Mouse (Mus musculus): ENCODE measurements around the gene Prkcz. TPM values are rescaled to one million over a fixed set of nuclear protein-coding genes. Genes with fewer than 3 reads are reported as not detected.
A peak's percentile ranks its signal among the peaks of the same experiment; 100 is the strongest.
"Not testable (repeated sequence)": the region's sequence is repeated elsewhere in the genome, so short reads cannot be mapped to it uniquely, and the experiment has no call there.

The Prkcz gene
- total and polyA plus RNA-seq, 3 experiments, result 0.16 to 11.8 (median 1.6) TPM

DNA sequence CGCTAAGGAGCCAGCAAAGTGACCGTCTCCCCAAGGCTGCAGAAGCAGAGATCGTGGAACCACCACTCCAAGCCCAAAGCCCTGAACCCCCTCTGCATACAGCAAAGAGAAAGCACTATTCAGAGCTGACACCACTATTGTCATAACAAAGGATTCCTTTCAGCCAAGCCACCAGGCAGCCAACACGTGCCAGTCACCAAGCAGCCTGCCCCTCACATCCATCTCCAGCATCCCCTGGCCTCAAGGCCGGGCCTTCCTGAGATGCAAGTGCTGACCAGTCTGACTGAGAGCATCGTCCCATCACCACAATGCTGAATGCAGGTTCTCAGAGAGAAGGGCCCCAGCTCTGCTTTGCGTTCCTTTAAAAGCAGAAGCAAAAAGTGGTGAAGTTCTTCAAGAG, 28.9 kb downstream of the Prkcz start:
- Histone ChIP-seq H3K4me3 (replicated peaks in 1 of 3; ENCODE audit: low read depth in 2 of 3, low read length in 2 of 3, poor library complexity in 1 of 3) (no peak overlapping the region), H3K4me1 (ENCODE audit: control insufficient read depth in 1 of 2, insufficient read depth in 2 of 2) (peaks cover 0 to 2% of the 10 kb centered on the region in 2 experiments; a peak in 1 of 4 replicates), H3K27ac (ENCODE audit: insufficient read depth, low read depth) (no peak overlapping the region), H3K36me3 (replicated peaks in 1 of 2; ENCODE audit: control insufficient read depth in 1 of 2, insufficient read depth in 1 of 2, low read length in 1 of 2) (no peaks in the 10 kb centered on the region), H3K27me3 (replicated peaks) (peaks cover 44% of the 10 kb centered on the region), H3K79me2 (replicated peaks; ENCODE audit: control insufficient read depth, extremely low read depth, insufficient read depth, poor library complexity, severe bottlenecking) (no peaks in the 10 kb centered on the region), H3K9ac (ENCODE audit: insufficient read depth, low read depth) (no peak overlapping the region), H3K9me3 (replicated peaks; ENCODE audit: low read length) (peaks cover 12% of the 10 kb centered on the region), H3K4me2 (ENCODE audit: insufficient read depth, low read depth, poor library complexity, severe bottlenecking) (no peak overlapping the region)
- TF ChIP-seq MYC (IDR thresholded peaks at IDR 0.05; ENCODE audit: low read depth, low read length) (no peak), SMC3 (IDR thresholded peaks at IDR 0.05; ENCODE audit: low read depth, low read length) (no peak), POLR2A (IDR thresholded peaks at IDR 0.05; ENCODE audit: low read depth, low read length) (no peak)
- in situ Hi-C loops (cut with MboI; ENCODE audit: low pct_ligation_motif_present, low pct_unique_long_range_greater_than_20kb, low sequenced_read_pairs), result no loop called here
- no peak for DNase-seq (ENCODE audit: extremely low read depth)
- dilution Hi-C loops (cut with MboI; ENCODE audit: extremely low pct_ligation_motif_present, extremely low pct_unique_long_range_greater_than_20kb, low sequenced_read_pairs), result no loop called here

DNA sequence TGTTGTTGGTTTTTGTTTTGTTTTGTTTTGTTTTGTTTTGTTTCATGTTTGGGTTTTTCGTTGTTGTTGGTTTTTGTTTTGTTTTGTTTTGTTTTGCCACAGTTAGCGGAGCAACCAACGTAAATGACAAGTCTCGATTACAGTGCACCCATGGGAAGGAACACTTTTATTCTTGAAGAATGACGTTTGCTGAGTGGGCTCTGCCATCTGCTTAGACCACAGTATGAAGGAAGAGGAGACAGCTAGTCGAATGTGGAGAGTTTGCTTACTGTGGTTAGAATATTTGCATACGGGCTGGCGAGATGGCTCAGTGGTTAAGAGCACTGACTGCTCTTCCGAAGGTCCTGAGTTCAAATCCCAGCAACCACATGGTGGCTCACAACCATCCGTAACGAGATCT, 32.8 kb downstream of the Prkcz start:
- H3K9me3 ChIP-seq (replicated peaks; ENCODE audit: low read length), result peaks cover 12% of the 10 kb centered on the region
- H3K9ac ChIP-seq (ENCODE audit: insufficient read depth, low read depth); H3K4me2 ChIP-seq (ENCODE audit: insufficient read depth, low read depth, poor library complexity, severe bottlenecking); H3K27ac ChIP-seq (ENCODE audit: insufficient read depth, low read depth); H3K36me3 ChIP-seq (replicated peaks in 1 of 2; ENCODE audit: control insufficient read depth in 1 of 2, insufficient read depth in 1 of 2, low read length in 1 of 2); H3K4me3 ChIP-seq (replicated peaks in 1 of 3; ENCODE audit: low read depth in 2 of 3, low read length in 2 of 3, poor library complexity in 1 of 3); in situ Hi-C loops (cut with MboI; ENCODE audit: low pct_ligation_motif_present, low pct_unique_long_range_greater_than_20kb, low sequenced_read_pairs); H3K79me2 ChIP-seq (replicated peaks; ENCODE audit: control insufficient read depth, extremely low read depth, insufficient read depth, poor library complexity, severe bottlenecking); dilution Hi-C loops (cut with MboI; ENCODE audit: extremely low pct_ligation_motif_present, extremely low pct_unique_long_range_greater_than_20kb, low sequenced_read_pairs): not testable (repeated sequence)
- H3K27me3 ChIP-seq (replicated peaks), result peaks cover 28% of the 10 kb centered on the region
- peak; percentile 31 for DNase-seq (ENCODE audit: extremely low read depth)
- peaks cover 0 to 16% of the 10 kb centered on the region in 2 experiments; a peak in 2 of 4 replicates for H3K4me1 ChIP-seq (ENCODE audit: control insufficient read depth in 1 of 2, insufficient read depth in 2 of 2)

DNA sequence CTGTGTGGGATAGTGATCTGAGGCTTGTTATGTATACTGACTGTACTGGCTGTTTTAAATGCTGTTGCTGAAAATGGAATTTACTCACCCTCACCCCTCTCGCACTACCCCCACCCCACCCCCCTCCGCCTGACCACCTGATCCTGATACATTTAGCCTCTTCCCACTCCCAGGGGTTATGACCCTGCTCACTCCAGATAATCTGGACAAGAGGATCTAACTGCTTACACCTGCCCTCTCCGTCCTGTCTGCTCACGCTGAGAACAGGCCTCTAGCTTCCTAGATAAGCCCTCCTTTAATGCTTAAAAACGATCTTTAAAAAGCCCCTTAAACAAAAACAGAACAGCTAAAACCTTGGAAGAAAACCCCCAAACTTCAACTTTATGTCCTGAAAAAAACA, 35.4 kb downstream of the Prkcz start:
- dilution Hi-C loops (cut with MboI; ENCODE audit: extremely low pct_ligation_motif_present, extremely low pct_unique_long_range_greater_than_20kb, low sequenced_read_pairs) (no loop called here), in situ Hi-C loops (cut with MboI; ENCODE audit: low pct_ligation_motif_present, low pct_unique_long_range_greater_than_20kb, low sequenced_read_pairs) (no loop called here)
- TF ChIP-seq BHLHE40 (IDR thresholded peaks at IDR 0.05; ENCODE audit: low read depth, low read length) (no peak), GABPA (IDR thresholded peaks at IDR 0.05; ENCODE audit: insufficient replicate concordance, low read depth, low read length) (no peak), ZC3H11A (IDR thresholded peaks at IDR 0.05; ENCODE audit: low read depth, low read length) (no peak), IRF4 (IDR thresholded peaks at IDR 0.05; ENCODE audit: low read depth, low read length) (no peak), MAFK (IDR thresholded peaks at IDR 0.05; ENCODE audit: insufficient replicate concordance, low read length) (no peak), NRF1 (IDR thresholded peaks at IDR 0.05; ENCODE audit: low read depth, low read length) (no peak), JUN (IDR thresholded peaks at IDR 0.05; ENCODE audit: insufficient read depth, low read depth, low read length) (no peak), POLR2A (IDR thresholded peaks at IDR 0.05; ENCODE audit: low read depth, low read length) (no peak), RCOR1 (conservative IDR thresholded peaks at IDR 0.05; ENCODE audit: low read depth, low read length) (no peak), MXI1 (IDR thresholded peaks at IDR 0.05; ENCODE audit: low read depth, low read length) (no peak), SMC3 (IDR thresholded peaks at IDR 0.05; ENCODE audit: low read depth, low read length) (no peak), ELF1 (IDR thresholded peaks at IDR 0.05; ENCODE audit: low read depth, low read length) (no peak), RAD21 (IDR thresholded peaks at IDR 0.05; ENCODE audit: low read depth, low read length) (no peak), UBTF (IDR thresholded peaks at IDR 0.05; ENCODE audit: low read depth, low read length) (no peak), E2F4 (IDR thresholded peaks at IDR 0.05; ENCODE audit: insufficient replicate concordance, low read depth, low read length) (no peak), USF2 (conservative IDR thresholded peaks at IDR 0.05; ENCODE audit: low read depth, low read length) (no peak), ZMIZ1 (IDR thresholded peaks at IDR 0.05; ENCODE audit: low read depth, low read length) (no peak)
- peaks cover 7% of the 10 kb centered on the region for H3K9me3 ChIP-seq (replicated peaks; ENCODE audit: low read length)
- no peaks in the 10 kb centered on the region for H3K79me2 ChIP-seq (replicated peaks; ENCODE audit: control insufficient read depth, extremely low read depth, insufficient read depth, poor library complexity, severe bottlenecking)
- H3K4me1 ChIP-seq (ENCODE audit: control insufficient read depth in 1 of 2, insufficient read depth in 2 of 2), result peaks cover 0 to 16% of the 10 kb centered on the region in 2 experiments; a peak in 2 of 4 replicates
- no peaks in the 10 kb centered on the region for H3K36me3 ChIP-seq (replicated peaks in 1 of 2; ENCODE audit: control insufficient read depth in 1 of 2, insufficient read depth in 1 of 2, low read length in 1 of 2)
- H3K9ac ChIP-seq (ENCODE audit: insufficient read depth, low read depth), result no peak overlapping the region
- H3K4me3 ChIP-seq (replicated peaks in 1 of 3; ENCODE audit: low read depth in 2 of 3, low read length in 2 of 3, poor library complexity in 1 of 3), result no peak overlapping the region
- no peak overlapping the region for H3K27ac ChIP-seq (ENCODE audit: insufficient read depth, low read depth)
- peaks cover 30% of the 10 kb centered on the region for H3K27me3 ChIP-seq (replicated peaks)
- DNase-seq (ENCODE audit: extremely low read depth), result no peak
- no peak overlapping the region for H3K4me2 ChIP-seq (ENCODE audit: insufficient read depth, low read depth, poor library complexity, severe bottlenecking)
